Mouse (Mus musculus) bone marrow, adult 2 months (tissue): Measurements from ENCODE around the gene Spata45.

Experiments
- CTCF ChIP-seq: fragments of 200-500 bp; IDR thresholded peaks from 2 replicates; pipeline ENCODE4 v1.5.1; 2011; ENCODE audit warnings: low read length, control low read depth; ENCODE audit not compliant: control insufficient read depth, insufficient read depth
- POLR2A ChIP-seq: fragments of 200-500 bp; IDR thresholded peaks from 2 replicates; pipeline ENCODE4 v1.6.1; 2011; ENCODE audit warnings: low read depth, mild to moderate bottlenecking, control low read depth, low read length, borderline replicate concordance; ENCODE audit not compliant: control insufficient read depth

DNA sequence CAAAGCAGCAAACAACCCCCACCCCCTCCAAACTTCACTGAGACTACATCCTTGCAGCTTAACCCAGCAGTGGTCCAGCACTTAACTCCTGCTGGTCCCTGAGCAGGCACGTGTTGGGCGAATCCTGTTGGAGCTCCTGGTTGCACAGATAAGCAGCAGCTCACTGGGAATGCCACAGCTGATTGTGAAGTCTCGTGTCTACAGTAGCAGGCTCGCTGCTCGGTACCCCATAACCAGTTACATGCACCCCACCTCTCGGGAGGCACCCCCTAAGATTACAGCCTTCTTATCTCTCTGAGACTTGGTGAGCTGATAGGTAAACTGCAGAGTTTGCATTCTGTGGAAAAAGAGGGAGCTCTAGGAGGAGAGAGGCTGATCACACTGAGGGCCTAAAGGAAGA, 52.9 kb downstream of the Spata45 start:
- TF ChIP-seq POLR2A (no peak), CTCF (no peak)
